Mouse (Mus musculus) olfactory bulb, adult 2 months (tissue): ENCODE data around the gene Styx.

Experiments used
- CTCF ChIP-seq: fragments of 200-500 bp; IDR thresholded peaks from 2 replicates; pipeline ENCODE4 v1.5.1; 2012; ENCODE audit warnings: low read depth, mild to moderate bottlenecking, low read length, moderate library complexity; ENCODE audit not compliant: insufficient read depth
- POLR2A ChIP-seq: fragments of 200-500 bp; IDR thresholded peaks from 2 replicates; pipeline ENCODE4 v1.6.1; 2012; ENCODE audit warnings: mild to moderate bottlenecking, low read depth, low read length, moderate library complexity; ENCODE audit not compliant: insufficient read depth

DNA sequence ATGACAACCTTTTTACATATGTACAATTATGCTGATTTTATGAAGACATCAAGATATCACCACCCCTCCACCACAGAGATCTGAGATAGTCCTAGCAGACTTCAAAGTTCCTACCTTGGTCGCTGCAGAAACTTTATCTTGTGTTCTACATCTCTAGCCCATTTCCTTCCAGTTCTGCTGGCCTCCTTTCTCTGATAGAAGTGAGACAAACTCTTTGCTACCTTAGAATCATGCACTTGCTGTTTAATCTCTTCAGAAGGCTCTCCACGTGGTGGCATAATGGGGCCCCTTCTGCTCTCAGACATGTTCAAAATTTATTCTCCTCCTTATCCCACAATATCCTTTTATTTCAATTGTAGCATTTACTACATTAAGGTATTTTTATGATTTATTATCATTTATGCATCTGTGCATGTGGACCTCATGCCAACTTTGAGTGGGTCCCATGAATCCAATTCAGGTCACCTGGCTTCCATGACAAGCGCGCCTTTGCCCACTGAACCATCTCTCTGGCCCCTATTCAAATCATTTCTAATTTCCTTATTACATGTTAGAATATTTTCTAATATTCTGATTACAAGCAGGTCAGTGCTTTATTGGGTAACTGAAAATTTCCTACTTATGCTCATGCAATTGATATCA lies 22.7 kb upstream of the Styx start:
- TF ChIP-seq CTCF (no peak), POLR2A (no peak)
